Mouse (Mus musculus): ENCODE measurements around the gene Mob1a. TPM values are rescaled to one million over a fixed set of nuclear protein-coding genes. Genes with fewer than 3 reads are reported as not detected.

Mob1a gene
- polyA plus RNA-seq (2012; rRNA removed) = 16.0 and 16.3 TPM in 2 replicates

DNA sequence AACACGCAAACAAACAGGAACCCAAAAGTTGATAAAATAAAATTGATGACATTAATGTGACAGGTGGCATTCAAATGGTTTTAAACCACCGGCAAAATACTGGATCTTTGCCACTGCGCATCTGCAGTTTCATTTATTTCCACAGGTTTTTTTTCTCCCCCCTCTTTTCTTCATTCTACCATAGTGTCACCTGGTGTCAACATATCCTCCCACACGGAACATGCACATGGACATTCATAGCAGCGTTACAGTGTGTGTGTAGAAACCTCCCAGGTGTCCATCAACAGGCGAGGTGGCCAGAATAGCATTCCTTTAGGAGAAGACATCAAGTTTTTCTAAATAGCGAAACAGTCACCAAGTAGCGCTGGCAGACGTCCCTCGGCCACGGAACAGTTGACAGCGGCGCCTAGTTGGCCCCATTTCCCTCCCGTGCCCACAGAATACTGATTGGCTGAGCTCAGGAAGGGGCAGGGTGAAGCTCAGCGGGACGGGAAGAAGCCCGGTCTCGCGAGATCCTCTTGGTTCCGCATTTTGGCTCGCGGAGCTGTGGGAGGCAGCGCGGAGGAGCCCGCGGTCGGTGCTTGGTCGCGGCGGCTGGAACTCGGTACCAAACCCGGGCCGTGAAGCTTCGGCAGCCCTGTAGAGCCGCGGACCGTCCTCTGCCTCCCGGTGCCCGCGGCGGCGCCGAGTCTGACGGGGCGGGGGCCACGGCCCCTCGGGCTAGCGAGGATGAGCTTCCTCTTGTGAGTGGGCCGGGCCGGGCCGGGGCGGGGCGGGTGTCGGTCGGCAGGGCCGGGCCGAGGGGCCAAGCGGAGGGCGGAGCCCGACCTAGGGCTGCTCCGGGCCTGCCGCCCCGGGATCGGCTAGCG is at the start of gene Mob1a, which contains the start of gene Mthfd2:
Gene Mob1a, plus strand, starts transcription at position 492 of the 869 bp plus-strand sequence.
Gene Mthfd2, minus strand, starts transcription at position 384 of the 869 bp plus-strand sequence.
- under 1% methylated on average over 63 of the region's 65 CpGs for WGBS
- DNase-seq = peak; percentile 96
- peak within 1 kb of the TSS; percentile 59; the same call in 1 of the 2 replicates for H3K27ac ChIP-seq (ENCODE audit: insufficient read depth, low read length)
- TF ChIP-seq POLR2A (IDR thresholded peaks at IDR 0.05; ENCODE audit: borderline replicate concordance, insufficient read depth, low read length) (peak; percentile 85), CTCF (IDR thresholded peaks at IDR 0.05; ENCODE audit: borderline replicate concordance, insufficient read depth, low read depth, low read length) (no peak)
- no peaks in the 10 kb centered on the region for H3K27me3 ChIP-seq (ENCODE audit: control insufficient read depth, insufficient read depth, low read length)
- H3K4me1 ChIP-seq (ENCODE audit: control insufficient read depth, insufficient read depth, low read length) = no peaks in the 10 kb centered on the region
- H3K4me3 ChIP-seq (replicated peaks; ENCODE audit: insufficient read depth, low read depth, low read length) = peak within 1 kb of the TSS; percentile 92

DNA sequence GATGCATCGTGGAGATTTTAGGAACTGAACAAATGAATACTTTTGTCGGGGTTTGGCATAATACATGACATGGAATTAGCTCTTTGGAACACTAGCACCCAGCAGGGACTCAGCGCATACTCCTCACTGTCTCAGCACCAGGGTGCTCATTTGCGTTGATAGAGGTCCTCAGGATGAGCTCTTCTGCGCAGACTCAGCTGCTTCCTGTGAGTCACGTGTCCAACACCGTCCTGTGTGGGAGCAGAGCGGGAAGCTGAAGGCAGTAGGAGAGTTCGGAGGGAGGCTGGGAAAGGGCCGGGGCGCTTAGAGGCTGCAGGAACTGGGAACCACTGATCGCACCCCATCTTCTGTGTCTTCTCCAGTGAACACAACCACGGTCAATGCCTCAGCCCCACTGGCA is 48.7 kb upstream of the Mob1a start:
- no peak for TF ChIP-seq CTCF (IDR thresholded peaks at IDR 0.05; ENCODE audit: borderline replicate concordance, insufficient read depth, low read depth, low read length)
- no peak for TF ChIP-seq POLR2A (IDR thresholded peaks at IDR 0.05; ENCODE audit: borderline replicate concordance, insufficient read depth, low read length)
- WGBS = 73% methylated on average over 13 of the region's 13 CpGs
- Histone ChIP-seq H3K4me1 (ENCODE audit: control insufficient read depth, insufficient read depth, low read length) (no peaks in the 10 kb centered on the region), H3K27me3 (ENCODE audit: control insufficient read depth, insufficient read depth, low read length) (no peaks in the 10 kb centered on the region; the same call in 1 of the 2 replicates), H3K27ac (ENCODE audit: insufficient read depth, low read length) (no peak overlapping the region), H3K4me3 (replicated peaks; ENCODE audit: insufficient read depth, low read depth, low read length) (no peak overlapping the region)
- no peak for DNase-seq

DNA sequence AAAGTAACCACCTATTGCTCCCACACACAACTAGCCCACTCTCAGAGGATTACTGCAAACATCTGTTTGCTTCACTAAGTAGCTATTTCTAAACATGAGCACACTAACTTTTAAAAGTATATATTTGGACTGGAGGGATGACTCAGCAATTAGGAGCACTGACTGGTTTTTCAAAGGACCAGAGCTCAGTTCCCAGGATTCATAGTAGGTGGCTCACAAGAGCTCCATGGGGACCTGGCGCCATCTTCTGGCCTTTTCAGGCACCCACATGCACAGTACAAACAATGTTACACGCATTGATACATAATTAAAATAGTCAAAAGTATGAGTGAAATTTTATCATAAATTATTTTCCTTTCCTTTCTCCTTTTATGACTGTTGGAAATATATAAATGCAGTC is 46.9 kb upstream of the Mob1a start:
- TF ChIP-seq POLR2A (IDR thresholded peaks at IDR 0.05; ENCODE audit: borderline replicate concordance, insufficient read depth, low read length) = no peak
- TF ChIP-seq CTCF (IDR thresholded peaks at IDR 0.05; ENCODE audit: borderline replicate concordance, insufficient read depth, low read depth, low read length) = peak; percentile 52
- WGBS = 19% methylated on average over 2 of the region's 2 CpGs
- no peaks in the 10 kb centered on the region; the same call in 1 of the 2 replicates for H3K27me3 ChIP-seq (ENCODE audit: control insufficient read depth, insufficient read depth, low read length)
- no peak overlapping the region for H3K4me3 ChIP-seq (replicated peaks; ENCODE audit: insufficient read depth, low read depth, low read length)
- no peaks in the 10 kb centered on the region for H3K4me1 ChIP-seq (ENCODE audit: control insufficient read depth, insufficient read depth, low read length)
- no peak for DNase-seq
- H3K27ac ChIP-seq (ENCODE audit: insufficient read depth, low read length) = no peak overlapping the region

DNA sequence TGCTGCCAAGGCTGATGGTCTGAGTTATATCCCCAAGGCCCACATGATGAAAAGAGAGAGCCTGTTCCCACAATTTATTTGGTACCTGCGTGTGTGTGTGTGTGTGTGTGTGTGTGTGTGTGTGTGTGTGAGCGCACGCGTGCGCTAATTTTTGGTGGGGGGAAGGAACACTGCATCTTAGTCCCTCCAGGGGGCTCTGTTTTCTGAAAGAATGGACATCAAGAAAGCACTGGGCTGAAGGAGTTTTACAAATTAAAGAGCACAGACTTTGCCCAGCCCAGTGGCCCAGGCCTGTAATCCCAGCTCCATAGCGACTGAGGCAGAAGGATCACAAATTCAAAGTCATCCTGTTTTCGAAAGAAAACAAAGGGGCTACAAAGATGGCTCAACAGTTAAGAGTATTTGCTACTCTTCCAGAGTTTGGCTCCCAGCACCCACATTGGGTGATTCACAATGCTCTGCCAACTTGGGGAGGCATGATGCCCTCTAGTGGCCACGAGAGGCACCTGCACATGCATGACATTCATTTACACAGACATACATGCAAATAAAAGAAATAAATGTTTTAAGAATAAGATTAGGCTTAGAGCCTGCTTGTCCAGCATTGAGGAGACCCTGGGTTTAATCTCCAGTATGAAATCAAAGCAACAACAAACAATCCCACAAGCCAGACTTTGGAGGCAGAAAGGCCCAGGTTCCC is 45.4 kb upstream of the Mob1a start:
- 81% methylated on average over 8 of the region's 8 CpGs for WGBS
- Histone ChIP-seq H3K27ac (ENCODE audit: insufficient read depth, low read length) (no peak overlapping the region), H3K27me3 (ENCODE audit: control insufficient read depth, insufficient read depth, low read length) (no peaks in the 10 kb centered on the region; the same call in 1 of the 2 replicates), H3K4me3 (replicated peaks; ENCODE audit: insufficient read depth, low read depth, low read length) (no peak overlapping the region), H3K4me1 (ENCODE audit: control insufficient read depth, insufficient read depth, low read length) (no peaks in the 10 kb centered on the region)
- no peak for DNase-seq
- peak; percentile 28; the same call in 1 of the 2 replicates for TF ChIP-seq CTCF (IDR thresholded peaks at IDR 0.05; ENCODE audit: borderline replicate concordance, insufficient read depth, low read depth, low read length)
- no peak for TF ChIP-seq POLR2A (IDR thresholded peaks at IDR 0.05; ENCODE audit: borderline replicate concordance, insufficient read depth, low read length)

DNA sequence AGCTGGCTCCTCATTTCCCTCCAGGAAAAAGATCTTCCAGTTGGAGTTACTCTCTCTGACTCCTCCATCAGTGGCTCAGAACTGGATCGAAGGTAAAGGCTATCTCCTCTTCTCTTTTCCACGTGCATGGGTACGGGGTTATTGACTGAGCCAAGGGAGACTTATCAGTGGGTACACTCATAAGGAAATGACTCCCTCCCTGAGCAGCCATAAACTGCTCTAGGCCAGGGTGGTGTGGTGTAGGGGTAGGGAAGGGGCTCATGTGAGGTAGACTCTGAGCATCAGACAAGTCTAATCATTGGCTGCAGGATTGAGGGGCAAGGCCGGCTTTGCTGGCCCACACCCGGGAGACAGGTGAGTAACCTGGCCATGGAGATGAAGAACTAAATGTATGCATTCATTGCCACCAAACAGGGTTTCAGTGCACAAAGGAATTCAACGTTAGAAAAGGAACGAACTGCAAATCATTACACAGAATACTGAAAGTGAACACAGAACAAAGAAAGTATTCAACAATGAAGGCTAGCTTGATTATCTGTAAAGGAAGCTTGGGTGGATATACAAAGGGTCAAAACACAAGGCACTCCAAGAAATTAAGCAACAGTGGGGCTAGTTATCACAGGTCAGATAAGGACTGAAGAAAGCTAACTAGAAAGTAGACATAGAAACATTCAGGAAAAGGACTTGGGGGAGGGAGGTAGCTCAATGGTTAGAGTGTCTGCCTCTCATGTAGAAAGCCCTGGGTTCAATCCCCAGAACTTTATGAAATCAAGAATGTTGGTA is 25.2 kb upstream of the Mob1a start:
- DNase-seq = no peak
- H3K27ac ChIP-seq (ENCODE audit: insufficient read depth, low read length) = no peak overlapping the region
- H3K4me3 ChIP-seq (replicated peaks; ENCODE audit: insufficient read depth, low read depth, low read length) = no peak overlapping the region
- H3K27me3 ChIP-seq (ENCODE audit: control insufficient read depth, insufficient read depth, low read length) = no peaks in the 10 kb centered on the region
- WGBS = 85% methylated on average over 7 of the region's 7 CpGs
- TF ChIP-seq POLR2A (IDR thresholded peaks at IDR 0.05; ENCODE audit: borderline replicate concordance, insufficient read depth, low read length) (no peak), CTCF (IDR thresholded peaks at IDR 0.05; ENCODE audit: borderline replicate concordance, insufficient read depth, low read depth, low read length) (no peak)
- peaks cover 3% of the 10 kb centered on the region for H3K4me1 ChIP-seq (ENCODE audit: control insufficient read depth, insufficient read depth, low read length)

DNA sequence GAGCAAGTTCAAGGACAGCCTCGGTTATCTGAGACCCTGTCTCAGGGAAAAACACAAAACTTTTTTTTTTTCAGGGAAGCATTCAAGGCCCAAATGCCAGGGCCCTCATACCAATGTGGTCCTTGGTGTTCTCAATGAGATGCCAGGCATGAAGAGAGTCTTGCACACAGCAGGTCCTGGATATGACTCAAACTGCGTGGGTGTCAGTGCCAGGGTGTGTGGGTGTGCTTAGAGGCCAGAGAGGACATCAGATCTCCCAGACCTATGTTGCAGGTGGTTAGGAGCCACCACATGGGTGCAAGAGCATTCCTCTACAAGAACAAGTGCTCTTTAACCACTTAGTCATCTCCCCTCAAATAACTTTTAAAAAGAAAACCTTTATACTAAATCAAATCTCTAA is 24.5 kb upstream of the Mob1a start:
- peak in 1 of 2 experiments; percentile 18 for DNase-seq
- Histone ChIP-seq H3K27me3 (ENCODE audit: control insufficient read depth, insufficient read depth, low read length) (no peaks in the 10 kb centered on the region), H3K4me3 (replicated peaks; ENCODE audit: insufficient read depth, low read depth, low read length) (no peak overlapping the region), H3K4me1 (ENCODE audit: control insufficient read depth, insufficient read depth, low read length) (peaks cover 3% of the 10 kb centered on the region), H3K27ac (ENCODE audit: insufficient read depth, low read length) (no peak overlapping the region)
- 60% methylated on average over 2 of the region's 2 CpGs for WGBS
- no peak for TF ChIP-seq CTCF (IDR thresholded peaks at IDR 0.05; ENCODE audit: borderline replicate concordance, insufficient read depth, low read depth, low read length)
- TF ChIP-seq POLR2A (IDR thresholded peaks at IDR 0.05; ENCODE audit: borderline replicate concordance, insufficient read depth, low read length) = no peak

DNA sequence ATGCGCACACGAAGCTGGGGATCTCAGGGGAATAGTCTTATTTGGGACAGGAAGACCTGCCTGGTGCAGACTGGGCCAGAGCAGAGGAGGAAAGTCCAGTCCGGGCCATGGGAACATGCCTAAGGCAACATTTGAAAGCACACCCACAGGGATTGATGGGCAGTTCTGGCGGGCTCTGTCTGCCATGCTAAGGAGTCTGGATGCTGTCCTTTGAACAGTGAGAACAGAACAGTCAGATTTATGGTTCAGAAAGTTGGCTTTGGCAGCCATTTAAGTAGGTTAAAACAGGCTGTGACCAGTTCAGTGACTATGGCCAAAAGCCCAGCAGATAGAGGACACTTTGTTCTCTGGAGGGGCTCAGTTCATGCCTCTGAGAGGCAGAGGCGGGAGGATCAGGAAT is 23.6 kb upstream of the Mob1a start:
- Histone ChIP-seq H3K4me3 (replicated peaks; ENCODE audit: insufficient read depth, low read depth, low read length) (no peak overlapping the region), H3K4me1 (ENCODE audit: control insufficient read depth, insufficient read depth, low read length) (peaks cover 3% of the 10 kb centered on the region), H3K27ac (ENCODE audit: insufficient read depth, low read length) (no peak overlapping the region), H3K27me3 (ENCODE audit: control insufficient read depth, insufficient read depth, low read length) (no peaks in the 10 kb centered on the region)
- WGBS = 64% methylated on average over 5 of the region's 5 CpGs
- DNase-seq = peak in 1 of 2 experiments; percentile 16
- TF ChIP-seq POLR2A (IDR thresholded peaks at IDR 0.05; ENCODE audit: borderline replicate concordance, insufficient read depth, low read length) (no peak), CTCF (IDR thresholded peaks at IDR 0.05; ENCODE audit: borderline replicate concordance, insufficient read depth, low read depth, low read length) (no peak)
